Mouse (Mus musculus): ENCODE measurements around the gene Ntrk2.

GRCm38 (mm10) chr13:59011530-59011903 is 205.1 kb downstream of the Ntrk2 start:
- TF ChIP-seq CTCF (IDR thresholded peaks at IDR 0.05; ENCODE audit: insufficient read depth, low read depth, low read length) (no peak), POLR2A (IDR thresholded peaks at IDR 0.05; ENCODE audit: insufficient read depth, low read depth, low read length) (0 out of 2 replicates have a peak, but pooled peaks have one; percentile 22)

Data from olfactory bulb, adult 2 months (tissue).